Mouse (Mus musculus) adrenal gland, adult (tissue): Measurements from ENCODE around the gene Slc4a8.

ENCODE experiments used
- DNase-seq, 2 experiments: peaks; one replicate each; pipeline ENCODE4 v3.0.0; 2022 to 2023; ENCODE audit warnings: low spot score in 1 of 2; ENCODE audit not compliant: inconsistent age in 2 of 2

The Slc4a8 gene

DNA sequence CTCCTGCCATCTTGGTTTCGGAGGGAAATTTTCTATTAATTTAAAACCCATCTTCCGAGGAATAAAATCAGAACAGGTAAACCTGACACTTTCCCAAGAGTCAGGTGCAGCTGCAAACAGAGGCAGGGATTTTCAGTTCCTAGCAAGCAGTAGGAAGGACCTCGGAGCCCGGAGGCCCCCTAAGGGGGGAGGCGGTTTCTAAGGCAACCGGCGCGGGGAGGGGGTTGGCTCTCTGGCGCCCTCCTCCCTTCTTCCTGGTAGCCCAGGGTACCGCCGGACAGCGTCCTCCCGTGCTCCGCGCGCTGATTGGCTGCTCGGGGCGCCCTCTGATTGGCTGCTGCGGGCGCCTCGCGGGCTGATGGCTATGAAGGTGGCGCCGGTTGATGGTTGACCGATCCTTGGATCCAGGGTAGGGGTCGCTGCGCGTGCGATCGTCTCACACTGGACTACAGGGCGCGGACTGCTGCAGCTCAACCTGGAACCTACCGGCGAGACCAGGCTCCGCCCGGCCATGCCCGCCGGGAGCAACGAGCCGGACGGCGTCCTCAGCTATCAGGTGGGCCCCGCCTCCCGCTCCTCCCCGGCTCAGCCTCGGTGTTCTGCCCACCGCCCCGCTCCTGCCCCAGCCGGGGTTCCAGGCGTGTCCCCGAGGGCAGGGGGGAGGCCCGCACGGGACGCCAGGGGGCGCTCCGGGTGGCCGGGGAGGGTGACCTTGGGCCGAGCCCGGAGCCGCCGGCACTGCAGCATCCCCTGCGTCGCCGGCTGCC is at the start of gene Slc4a8:
TSS of gene Slc4a8 (plus strand) at position 329 of the 767 bp plus-strand sequence.
- peak; percentile 89 to 95 for DNase-seq

- no peak for DNase-seq
These were observed 47.1 kb upstream of the Slc4a8 start for GRCm38 (mm10) chr15:100714470-100714869.

- DNase-seq = no peak
These were observed 46.1 kb upstream of the Slc4a8 start for GRCm38 (mm10) chr15:100715399-100715993.

DNA sequence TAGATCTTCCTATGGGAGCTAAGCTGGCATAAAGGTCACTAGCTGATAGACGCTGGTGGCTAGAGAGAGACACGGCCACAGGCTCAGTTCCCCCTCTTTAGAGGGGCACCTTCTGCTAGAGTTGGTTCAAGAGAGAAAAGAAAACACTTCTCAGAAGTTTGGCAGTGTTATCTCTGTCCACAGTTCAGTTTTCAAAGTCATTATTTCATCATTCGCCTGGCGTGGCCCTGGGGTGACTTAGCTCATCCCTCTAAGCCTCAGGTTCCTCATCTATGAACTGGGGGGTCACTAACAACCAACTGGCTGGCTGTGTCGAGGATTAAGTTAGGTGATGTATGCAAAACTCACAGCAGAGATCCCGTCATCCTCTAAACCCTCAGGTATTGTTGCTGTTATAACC is 43.6 kb upstream of the Slc4a8 start:
- DNase-seq = no peak

DNA sequence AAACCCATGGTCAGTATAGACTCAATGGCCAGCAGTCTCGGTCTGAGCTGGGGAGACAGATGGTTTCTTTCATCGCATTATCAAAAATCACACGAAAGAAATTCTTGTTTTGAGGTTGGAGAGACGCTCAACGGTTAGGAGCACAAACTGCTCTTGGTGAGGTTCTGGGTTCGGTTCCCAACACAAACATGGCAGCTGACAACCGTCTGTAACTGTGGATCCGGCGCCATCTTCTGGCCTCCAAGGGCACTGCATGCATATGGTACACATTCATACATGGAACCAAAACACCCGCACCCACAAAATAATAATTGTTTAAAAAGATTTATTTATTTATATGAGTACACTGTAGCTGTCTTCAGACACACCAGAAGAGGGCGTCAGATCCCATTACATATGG is 43.0 kb upstream of the Slc4a8 start:
- no peak for DNase-seq

DNA sequence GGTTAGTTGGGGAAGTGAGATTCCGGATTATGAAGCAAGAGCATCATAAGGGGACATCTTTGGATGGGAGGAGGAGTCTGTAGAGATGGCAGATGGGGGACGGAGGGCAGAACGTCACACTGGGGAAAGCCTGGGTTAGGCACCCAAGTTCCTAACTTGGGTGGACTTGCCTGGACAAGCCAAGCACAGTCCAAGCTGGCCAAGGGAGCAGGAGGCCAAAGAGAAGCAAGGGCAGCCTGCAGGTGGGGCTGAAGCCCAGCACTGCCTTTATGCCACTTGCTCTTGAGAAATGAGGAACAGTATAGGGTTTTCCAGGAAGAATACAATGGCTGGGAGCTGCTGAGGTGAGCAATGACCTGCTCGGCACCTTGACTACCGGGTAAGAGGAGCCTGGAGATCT is 42.3 kb upstream of the Slc4a8 start:
- DNase-seq = no peak

DNA sequence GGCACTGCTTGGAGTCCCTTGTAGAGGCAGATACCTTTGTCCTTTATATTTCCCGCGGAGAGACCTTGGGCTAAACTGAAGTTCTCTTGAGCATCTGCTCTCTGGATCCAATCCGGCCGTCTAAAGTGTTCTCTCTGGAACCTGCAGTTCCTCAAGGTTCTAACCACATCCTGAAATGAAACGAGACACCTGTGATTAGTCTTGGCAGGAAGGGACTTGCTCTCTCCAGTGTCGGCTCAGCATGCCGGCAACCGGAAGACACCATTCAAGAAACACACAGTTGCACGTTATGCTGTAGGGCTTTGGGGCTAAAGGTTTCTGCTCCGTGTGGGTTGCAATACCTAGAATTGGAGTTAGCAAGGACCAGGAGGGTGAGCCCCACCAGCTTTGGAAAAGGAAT is 41.5 kb upstream of the Slc4a8 start:
- DNase-seq = no peak

DNA sequence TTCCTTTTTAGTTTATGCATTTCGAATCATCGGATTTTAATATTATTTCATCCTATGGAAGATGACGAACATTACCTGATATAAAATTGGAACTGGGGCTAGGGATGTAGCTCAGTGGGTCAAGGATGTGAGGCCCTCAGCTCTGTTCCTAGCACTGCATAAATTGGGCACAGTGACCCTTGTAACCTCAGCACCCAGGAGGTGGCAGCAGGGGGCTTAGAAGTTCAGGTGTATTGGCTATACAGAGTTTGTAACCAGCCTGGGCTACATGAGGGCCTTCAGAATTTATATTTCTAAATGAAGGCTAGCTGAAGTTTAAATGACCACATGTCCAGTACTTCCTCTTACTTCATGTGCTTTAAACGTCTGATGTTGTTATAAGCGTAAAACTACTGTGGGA is 40.1 kb upstream of the Slc4a8 start:
- no peak for DNase-seq

DNA sequence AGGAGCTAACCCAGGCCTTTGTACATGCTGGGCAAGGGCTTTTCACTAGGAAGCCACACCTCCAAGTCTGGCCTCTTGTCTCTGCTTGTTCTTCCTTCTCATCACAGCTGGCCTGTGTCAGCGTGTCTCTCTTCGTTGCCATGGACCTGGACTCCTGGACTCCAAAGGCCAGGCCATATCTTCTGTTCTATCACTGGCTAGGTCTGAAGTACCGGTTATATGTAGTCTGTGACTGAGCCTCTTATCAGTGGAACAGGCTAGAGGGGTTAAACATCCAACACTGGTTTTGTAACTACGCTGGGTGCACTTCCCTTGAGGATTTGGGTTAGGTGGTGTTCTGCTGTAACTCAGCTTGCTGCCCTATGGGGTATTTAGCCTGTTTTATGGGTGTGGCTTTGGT is 39.5 kb upstream of the Slc4a8 start:
- DNase-seq = no peak

DNA sequence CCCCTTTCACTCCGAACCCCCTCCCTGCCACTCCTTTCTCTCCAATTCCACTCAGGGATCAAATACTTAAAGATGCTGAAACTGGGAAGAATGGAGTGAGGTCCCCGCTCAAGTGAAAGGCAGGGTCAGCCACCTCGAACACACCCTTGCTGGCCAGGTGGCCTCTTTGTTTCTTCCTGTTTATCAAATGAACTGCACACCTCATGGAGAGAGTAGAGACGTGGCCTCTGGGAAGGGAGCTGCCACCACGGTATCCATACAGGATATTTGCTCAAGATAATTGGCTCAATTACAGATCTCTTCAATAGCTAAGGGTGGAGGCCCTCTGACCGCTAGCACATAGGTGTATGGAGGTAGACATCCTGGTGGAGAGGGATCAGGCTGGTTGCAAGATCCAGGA is 39.0 kb upstream of the Slc4a8 start:
- no peak for DNase-seq

DNA sequence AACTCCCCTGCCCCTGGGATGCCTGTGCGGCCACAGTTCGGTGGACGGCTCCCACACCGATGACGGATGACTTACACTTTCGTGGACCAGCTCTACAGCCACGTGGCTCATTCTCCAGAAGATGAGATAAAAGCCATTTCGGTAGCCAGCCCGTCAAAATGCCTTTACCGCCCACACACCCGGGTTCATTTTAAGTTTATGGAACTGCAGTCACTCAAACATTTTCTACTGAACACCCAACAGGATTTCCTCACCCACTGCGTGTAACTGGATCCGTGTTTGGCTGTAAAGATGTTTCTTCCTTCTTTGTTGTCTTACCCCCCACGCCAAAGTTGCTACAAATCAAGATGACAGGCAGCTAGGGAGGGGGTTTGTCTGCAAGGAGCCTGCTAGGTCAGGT is 38.0 kb upstream of the Slc4a8 start:
- DNase-seq = no peak

DNA sequence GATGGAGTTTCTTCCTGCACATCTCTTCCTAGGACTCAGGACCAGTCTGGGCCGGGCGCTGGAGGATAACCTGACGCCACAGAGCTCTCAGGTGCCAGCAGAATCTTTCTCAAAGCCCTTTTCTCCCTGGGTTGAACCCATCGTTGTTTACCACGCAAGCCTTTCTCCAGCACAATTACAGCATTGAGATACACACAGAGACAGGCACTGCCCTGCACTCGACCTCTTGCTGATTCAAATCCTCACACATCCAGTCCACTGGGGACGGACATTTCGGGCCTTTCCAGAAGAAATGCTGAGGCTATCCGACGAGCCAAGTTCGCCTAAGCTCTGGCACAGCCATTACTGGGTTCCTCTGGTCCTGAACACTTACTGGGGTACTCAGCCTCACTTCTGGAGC is 34.8 kb upstream of the Slc4a8 start:
- DNase-seq = no peak

DNA sequence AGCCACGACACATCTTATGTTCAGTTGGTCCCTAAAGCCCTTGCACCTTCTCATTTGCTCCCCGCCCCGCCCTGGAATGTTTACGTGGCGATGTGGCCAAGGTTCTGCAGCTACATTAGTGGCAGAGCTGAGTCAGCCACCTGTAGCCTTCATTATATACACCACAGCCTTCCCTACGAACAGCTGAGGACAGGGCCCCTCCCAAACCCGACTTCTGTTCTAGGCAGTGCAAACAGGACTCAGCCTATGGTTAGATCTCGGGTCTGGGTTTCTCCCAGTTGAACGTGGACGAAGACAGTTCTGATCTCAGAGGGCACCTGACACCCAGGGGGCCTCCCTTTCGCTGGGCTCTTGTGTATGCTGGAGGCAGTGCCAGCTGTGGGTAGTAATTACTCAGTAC is 33.7 kb upstream of the Slc4a8 start:
- no peak for DNase-seq

- DNase-seq = no peak
These were observed 33.0 kb upstream of the Slc4a8 start for GRCm38 (mm10) chr15:100728586-100728985.

GRCm38 (mm10) chr15:100729281-100729985 is 32.1 kb upstream of the Slc4a8 start, which contains the start of gene Galnt6:
Gene Galnt6 (minus strand): TSS chr15:100729376.
- peak; percentile 27 to 53 for DNase-seq

DNA sequence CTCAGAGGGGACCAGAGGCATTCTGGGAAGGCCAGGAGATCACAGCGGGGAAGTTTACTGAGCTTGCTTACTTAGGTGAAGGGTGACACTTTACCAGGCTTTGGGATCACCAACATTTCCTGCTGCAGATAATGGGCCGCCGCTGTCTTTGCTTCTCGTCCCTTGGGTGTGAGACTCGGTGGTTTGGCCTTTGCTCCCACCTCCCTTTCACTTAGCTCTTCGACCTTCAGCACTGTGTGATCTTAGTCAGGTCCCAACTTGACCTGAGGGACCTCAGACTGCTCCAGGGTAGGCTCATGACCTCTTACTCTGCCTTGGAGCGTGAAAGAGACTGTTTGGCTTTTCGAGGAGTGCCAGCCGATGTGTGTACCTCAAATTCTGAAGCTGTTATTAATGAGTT is 30.5 kb upstream of the Slc4a8 start:
- DNase-seq = no peak

DNA sequence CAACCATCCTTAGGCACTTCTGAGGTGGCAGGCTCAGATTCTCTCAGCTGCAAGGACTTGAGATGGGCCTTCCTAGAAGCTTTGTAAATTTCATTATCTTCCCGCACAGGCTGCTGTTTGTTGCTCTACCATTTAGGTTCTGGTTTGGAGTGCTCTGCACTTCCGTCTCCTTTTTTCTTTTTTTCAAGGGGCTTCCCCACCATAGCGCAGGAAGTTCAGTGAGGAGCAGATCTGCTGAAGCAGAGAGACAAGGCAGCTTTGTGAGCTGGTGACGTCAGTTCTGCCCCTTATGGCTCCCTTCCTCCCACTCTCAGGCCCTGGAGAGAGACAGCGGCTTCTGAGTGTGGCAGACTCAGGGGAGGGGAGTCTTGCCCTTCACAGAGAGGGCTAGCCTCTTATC is 29.0 kb upstream of the Slc4a8 start:
- peak in 1 of 2 experiments; percentile 27 for DNase-seq

DNA sequence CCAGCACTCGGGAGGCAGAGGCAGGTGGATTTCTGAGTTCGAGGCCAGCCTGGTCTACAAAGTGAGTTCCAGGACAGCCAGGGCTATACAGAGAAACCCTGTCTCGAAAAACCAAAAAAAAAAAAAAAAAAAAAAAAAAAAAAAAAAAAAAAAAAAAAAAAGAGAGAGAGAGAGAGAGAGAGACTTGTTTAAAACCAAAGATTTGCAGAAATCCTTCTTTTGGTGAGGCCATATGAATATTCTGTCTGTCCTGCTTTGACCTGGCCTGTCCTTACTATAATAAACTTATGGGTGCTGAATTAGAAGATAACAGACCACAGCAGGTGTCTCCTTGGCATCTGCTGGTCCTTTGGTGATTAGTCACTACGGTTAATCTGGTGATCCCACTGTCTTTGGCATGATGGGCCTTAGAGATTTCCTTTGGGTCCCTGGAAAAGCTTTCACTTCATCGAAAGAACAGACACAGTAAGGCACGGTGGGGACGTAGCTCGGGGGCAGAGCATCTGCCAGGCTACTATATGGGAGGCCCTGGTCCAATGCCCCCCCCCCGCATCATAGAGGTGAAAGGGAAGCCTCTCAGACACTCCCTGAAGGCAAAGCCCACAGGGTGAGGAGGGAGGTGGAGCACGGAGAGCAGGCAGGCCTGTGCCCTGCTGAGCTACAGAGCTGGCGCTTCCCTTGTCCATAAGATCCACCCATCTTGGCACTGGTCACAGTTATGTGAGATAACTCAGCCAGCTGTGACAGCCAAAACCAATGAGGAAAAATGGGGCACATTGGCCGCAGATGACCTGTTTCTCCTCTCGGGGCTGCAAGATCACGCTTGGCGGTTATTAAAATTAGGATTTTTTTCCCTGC is 26.2 kb upstream of the Slc4a8 start:
- DNase-seq = no peak

DNA sequence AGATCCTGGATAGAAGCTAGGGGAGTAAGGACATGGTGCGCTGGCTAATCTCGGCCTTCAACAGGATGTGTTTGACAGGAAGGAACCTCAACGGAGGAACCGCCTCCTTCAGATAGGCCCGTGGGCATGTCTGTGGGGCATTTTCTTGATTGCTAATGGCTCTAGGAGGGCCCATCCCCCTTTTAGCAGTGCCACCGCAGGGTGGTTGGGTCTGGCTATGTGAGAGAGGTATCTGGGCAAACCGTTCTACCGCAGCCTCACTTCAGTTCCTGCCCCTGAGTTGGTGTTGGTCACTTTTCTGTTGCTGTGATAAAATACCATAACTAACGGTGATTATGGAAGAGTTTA is 25.6 kb upstream of the Slc4a8 start:
- DNase-seq = no peak

- no peak for DNase-seq
These were observed 23.9 kb upstream of the Slc4a8 start for GRCm38 (mm10) chr15:100737667-100738066.

- no peak for DNase-seq
These were observed 23.2 kb upstream of the Slc4a8 start for GRCm38 (mm10) chr15:100738351-100738781.
